Mouse (Mus musculus): ENCODE data around the gene Tmem123.

- no peak for TF ChIP-seq POLR2A (IDR thresholded peaks at IDR 0.05; ENCODE audit: control insufficient read depth in 1 of 2, insufficient read depth in 1 of 2, low read depth in 1 of 2, low read length in 2 of 2, poor library complexity in 1 of 2)
- no peak for TF ChIP-seq ELF1 (IDR thresholded peaks at IDR 0.05; ENCODE audit: low read depth, low read length)
- no peak for TF ChIP-seq CHD2 (IDR thresholded peaks at IDR 0.05; ENCODE audit: low read length)
- no peak for TF ChIP-seq CTCF (IDR thresholded peaks at IDR 0.05 in 2 of 3, conservative IDR thresholded peaks at IDR 0.05 in 1 of 3; ENCODE audit: control insufficient read depth in 1 of 3, insufficient read depth in 1 of 3, low read depth in 2 of 3, low read length in 3 of 3, poor library complexity in 1 of 3, severe bottlenecking in 1 of 3)
- TF ChIP-seq EP300 (IDR thresholded peaks at IDR 0.05; ENCODE audit: low read depth in 1 of 2, low read length in 2 of 2): no peak
- TF ChIP-seq SIN3A (IDR thresholded peaks at IDR 0.05; ENCODE audit: low read length): no peak
- no peak for TF ChIP-seq TCF12 (IDR thresholded peaks at IDR 0.05; ENCODE audit: low read depth, low read length)
Measured at GRCm38 (mm10) chr9:7788411-7788810, 24.6 kb downstream of the Tmem123 start.
